Mouse (Mus musculus) liver, postnatal 0 days (tissue): ENCODE results near the gene Pmm1. TPM values are rescaled to one million over a fixed set of nuclear protein-coding genes. Genes with fewer than 3 reads are reported as not detected.
A peak's percentile ranks its signal among the peaks of the same experiment; 100 is the strongest.

Experiments
- ATAC-seq: fragments of 200-750 bp; cut with Nextera tagmentation; 2 replicates; pipeline ENCODE4 v1.8.0; 2017; ENCODE audit warnings: mild to moderate bottlenecking, moderate library complexity
- DNase-seq: peaks from one replicate; pipeline ENCODE4 v3.0.0-alpha.2; 2016
- H3K27ac ChIP-seq: fragments of 300-500 bp; sonication (generic); 2 replicates; pipeline ENCODE4 v1.5.1; 2014; ENCODE audit warnings: antibody characterized with exemption, moderate library complexity, mild to moderate bottlenecking, low read depth
- H3K27me3 ChIP-seq: fragments of 300-500 bp; sonication (generic); 2 replicates; pipeline ENCODE4 v1.6.1; 2014; ENCODE audit warnings: low read length, control low read depth, mixed read lengths; ENCODE audit not compliant: insufficient read depth
- H3K36me3 ChIP-seq: fragments of 300-500 bp; sonication (generic); replicated peaks from 2 replicates; pipeline ENCODE4 v1.6.1; 2014; ENCODE audit warnings: mild to moderate bottlenecking, control low read depth, low read length, moderate library complexity, mixed read lengths; ENCODE audit not compliant: insufficient read depth
- H3K4me1 ChIP-seq: fragments of 300-500 bp; sonication (generic); 2 replicates; pipeline ENCODE4 v1.6.1; 2014; ENCODE audit warnings: antibody characterized with exemption, mild to moderate bottlenecking, control low read depth; ENCODE audit not compliant: insufficient read depth
- H3K4me2 ChIP-seq: fragments of 300-500 bp; sonication (generic); 2 replicates; pipeline ENCODE4 v1.6.1; 2014; ENCODE audit warnings: low read depth, mild to moderate bottlenecking, low read length, moderate library complexity, mixed read lengths
- H3K4me3 ChIP-seq: fragments of 300-500 bp; sonication (generic); 2 replicates; pipeline ENCODE4 v1.5.1; 2014; ENCODE audit warnings: low read depth, low read length
- H3K9ac ChIP-seq: fragments of 300-500 bp; sonication (generic); replicated peaks from 2 replicates; pipeline ENCODE4 v1.6.1; 2014; ENCODE audit warnings: mild to moderate bottlenecking, moderate library complexity
- H3K9me3 ChIP-seq: fragments of 300-500 bp; sonication (generic); 2 replicates; pipeline ENCODE4 v1.6.1; 2016; ENCODE audit warnings: mild to moderate bottlenecking, control low read depth, low read length, mixed read lengths
- CTCF ChIP-seq: sonication (generic); IDR thresholded peaks from 2 replicates; pipeline ENCODE4 v1.5.1; 2016; ENCODE audit warnings: antibody characterized with exemption, low read depth
- EP300 ChIP-seq: IDR thresholded peaks from 2 replicates; pipeline ENCODE4 v1.6.1; 2016; ENCODE audit warnings: antibody characterized with exemption, low read depth, mild to moderate bottlenecking
- WGBS: fragments of 180-500 bp; shearing (Covaris S2); extraction: QIAGEN DNeasy Blood & Tissue Kit; methylation state at CpG from one replicate; pipeline ENCODE4 v1.1.7; 2014; ENCODE audit not compliant: insufficient replicate concordance; 5-methylcytosine and 5-hydroxymethylcytosine counted together
- polyA plus RNA-seq: library from polyadenylated mRNA; unstranded; fragments of >200 nt; fragmentation: Nextera tagmentation; extraction: Ambion mirVana; gene quantifications from 2 replicates; pipeline ENCODE4 v1.2.1, GENCODE M21; 2015

The Pmm1 gene
- polyA plus RNA-seq, 1 experiment from 2014 or later, result 10.1 TPM

DNA sequence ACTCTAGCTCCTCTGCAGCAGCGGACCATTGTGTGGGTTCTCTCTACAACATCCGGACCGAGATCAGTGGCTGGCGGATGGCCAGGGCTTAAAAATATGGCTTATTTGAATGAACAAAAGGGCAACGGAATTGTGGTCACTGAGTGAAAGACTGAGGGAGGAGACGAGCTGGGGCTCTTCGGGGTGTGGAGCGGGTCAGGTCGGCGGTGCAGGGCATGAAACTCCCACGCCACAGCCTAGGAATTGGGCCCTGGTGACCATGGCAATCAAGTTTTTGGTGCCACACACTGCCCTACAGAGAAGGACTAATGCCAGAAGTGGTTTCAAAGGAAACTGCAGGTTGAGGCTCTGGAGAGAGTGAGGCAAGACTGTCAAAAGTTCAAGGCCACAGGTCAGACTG, 32.5 kb downstream of the Pmm1 start:
- no peak for ATAC-seq
- peak; percentile 47 for DNase-seq
- H3K27ac ChIP-seq, result peak overlapping the region; percentile 72
- 31% methylated on average over 11 of the region's 11 CpGs for WGBS
- 0 out of 2 replicates have a peak overlapping the region, but pooled peaks have one; percentile 34 for H3K9ac ChIP-seq
- H3K4me1 ChIP-seq, result peaks cover 35% of the 10 kb centered on the region
- no peak overlapping the region for H3K4me3 ChIP-seq
- H3K9me3 ChIP-seq, result no peaks in the 10 kb centered on the region
- H3K4me2 ChIP-seq, result peak overlapping the region; percentile 36
- no peaks in the 10 kb centered on the region for H3K27me3 ChIP-seq
- TF ChIP-seq EP300, result no peak
- no peak for TF ChIP-seq CTCF
- H3K36me3 ChIP-seq, result no peaks in the 10 kb centered on the region

DNA sequence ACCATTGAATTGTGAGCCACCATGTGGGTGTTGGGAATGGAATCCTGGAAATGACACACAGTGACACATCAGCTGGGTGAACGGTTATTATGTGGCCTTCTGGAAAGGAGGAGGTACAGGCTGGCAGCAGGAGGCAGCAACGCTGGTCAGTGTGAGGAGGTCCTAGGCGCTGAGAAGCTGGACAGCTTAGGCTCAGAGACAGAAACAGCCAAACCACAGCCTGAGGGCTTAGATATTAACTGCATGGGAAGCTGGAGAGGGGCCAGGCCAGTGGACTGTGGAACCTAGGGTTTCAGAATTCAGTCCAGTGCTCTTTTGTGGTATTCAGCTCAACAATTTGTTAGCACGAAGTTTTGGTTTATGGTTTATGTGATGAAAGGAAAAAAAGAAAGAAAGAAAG, 33.0 kb downstream of the Pmm1 start:
- Histone ChIP-seq H3K9me3 (no peaks in the 10 kb centered on the region), H3K4me1 (peaks cover 33% of the 10 kb centered on the region), H3K4me3 (no peak overlapping the region), H3K27me3 (no peaks in the 10 kb centered on the region), H3K9ac (no peak overlapping the region), H3K27ac (peak overlapping the region; percentile 72), H3K4me2 (peak overlapping the region; percentile 36; the same call in 1 of the 2 replicates), H3K36me3 (no peaks in the 10 kb centered on the region)
- peak; percentile 30 for ATAC-seq
- WGBS, result 30% methylated on average over 4 of the region's 4 CpGs
- peak; percentile 68 for DNase-seq
- TF ChIP-seq CTCF (0 out of 2 replicates have a peak, but pooled peaks have one; percentile 10), EP300 (no peak)

DNA sequence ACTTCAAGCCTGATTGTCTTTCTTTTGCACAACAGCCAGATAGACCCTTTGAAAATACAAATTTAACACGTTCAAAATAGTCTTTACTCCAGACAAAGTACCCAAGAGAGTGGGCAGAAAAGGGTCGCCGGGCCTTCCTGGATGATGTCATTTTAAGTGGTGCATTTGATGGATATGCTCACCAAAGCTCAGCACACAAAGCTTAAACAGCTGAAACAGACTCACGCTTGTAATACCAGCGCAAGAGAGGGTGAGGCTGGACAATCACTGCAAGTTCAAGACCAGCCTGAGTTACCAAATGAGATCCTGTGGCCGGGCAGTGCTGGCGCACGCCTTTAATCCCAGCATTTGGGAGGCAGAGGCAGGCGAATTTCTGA, 34.3 kb downstream of the Pmm1 start:
- peaks cover 33% of the 10 kb centered on the region for H3K4me1 ChIP-seq
- peaks cover 4% of the 10 kb centered on the region; the same call in 1 of the 2 replicates for H3K36me3 ChIP-seq
- DNase-seq (no peak), ATAC-seq (no peak)
- no peak overlapping the region for H3K27ac ChIP-seq
- no peak overlapping the region for H3K9ac ChIP-seq
- no peak for TF ChIP-seq CTCF
- TF ChIP-seq EP300, result no peak
- peak overlapping the region; percentile 99; the same call in 1 of the 2 replicates for H3K4me2 ChIP-seq
- WGBS, result 38% methylated on average over 9 of the region's 9 CpGs
- no peaks in the 10 kb centered on the region for H3K9me3 ChIP-seq
- H3K27me3 ChIP-seq, result no peaks in the 10 kb centered on the region
- no peak overlapping the region for H3K4me3 ChIP-seq

DNA sequence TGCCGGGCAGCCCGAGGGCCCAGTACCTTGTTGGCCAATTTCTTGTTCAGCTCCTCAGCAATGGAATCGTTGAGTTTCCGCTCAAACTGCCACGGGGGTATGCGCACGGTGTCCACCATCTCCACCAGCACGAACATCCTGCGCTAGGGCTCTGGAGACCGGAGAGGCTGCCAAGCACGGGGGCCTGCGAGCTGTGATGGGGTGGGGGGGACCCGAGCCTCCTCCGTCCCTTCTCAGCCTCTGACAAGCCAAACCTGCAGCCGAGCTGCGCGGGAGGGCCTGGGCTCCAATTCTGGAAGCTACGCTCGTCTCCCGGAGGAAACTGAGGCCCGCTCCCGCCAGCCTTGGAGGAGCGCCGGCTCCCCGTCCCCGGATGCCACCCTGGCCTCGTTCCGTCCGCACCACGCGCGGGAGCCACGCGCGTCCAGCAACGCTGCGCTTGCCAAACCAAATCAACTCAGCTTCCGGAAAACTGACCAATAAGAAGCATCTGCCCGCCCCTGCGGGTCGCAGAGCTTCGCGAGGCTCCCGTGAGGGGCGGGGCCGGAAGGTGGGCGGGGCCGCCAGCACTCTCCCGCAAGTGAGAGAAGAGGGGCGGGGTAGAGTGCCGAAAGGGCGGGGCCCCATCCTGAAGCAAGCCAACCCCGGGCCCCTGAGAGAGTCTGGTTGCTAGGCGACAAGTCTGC, 34.8 kb downstream of the Pmm1 start, which contains the start of gene Polr3h:
Polr3h (minus strand) TSS at position 481 of the 686 bp plus-strand sequence.
- Histone ChIP-seq H3K4me3 (peak within 1 kb of the TSS; percentile 62), H3K9ac (peak within 1 kb of the TSS; percentile 70), H3K36me3 (peaks cover 4% of the 10 kb centered on the region; the same call in 1 of the 2 replicates), H3K4me2 (peak within 1 kb of the TSS; percentile 99), H3K9me3 (no peaks in the 10 kb centered on the region), H3K27ac (peak within 1 kb of the TSS; percentile 49), H3K4me1 (peaks cover 33% of the 10 kb centered on the region), H3K27me3 (no peaks in the 10 kb centered on the region)
- ATAC-seq (peak; percentile 92), DNase-seq (peak; percentile 98)
- under 1% methylated on average over 54 of the region's 54 CpGs for WGBS
- TF ChIP-seq CTCF (no peak), EP300 (peak; percentile 20; the same call in 1 of the 2 replicates)

DNA sequence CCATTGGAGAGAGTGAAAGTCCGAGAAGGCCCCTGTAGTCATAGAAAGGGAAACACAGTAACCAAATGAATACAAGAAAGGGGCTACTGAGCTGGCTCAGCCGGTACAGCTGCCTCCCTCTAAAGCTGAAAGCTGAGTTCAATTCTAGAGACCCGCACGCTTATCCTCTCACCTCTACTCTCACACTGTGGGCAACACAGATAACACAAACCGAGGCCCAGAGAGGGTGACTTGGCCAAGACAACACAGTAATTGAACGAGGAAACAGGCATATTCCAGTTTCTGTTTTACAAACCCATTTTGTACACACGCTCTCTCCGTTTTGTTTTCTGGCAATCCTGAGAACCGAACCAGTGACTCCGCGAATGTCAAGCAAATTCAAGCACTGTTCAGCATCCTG, 35.8 kb downstream of the Pmm1 start:
- ATAC-seq (no peak), DNase-seq (no peak)
- H3K4me2 ChIP-seq, result peak overlapping the region; percentile 99
- WGBS, result 66% methylated on average over 11 of the region's 11 CpGs
- H3K9me3 ChIP-seq, result no peaks in the 10 kb centered on the region
- H3K4me3 ChIP-seq, result peak overlapping the region; percentile 62
- peak overlapping the region; percentile 70; the same call in 1 of the 2 replicates for H3K9ac ChIP-seq
- H3K4me1 ChIP-seq, result peaks cover 33% of the 10 kb centered on the region
- peaks cover 4% of the 10 kb centered on the region; the same call in 1 of the 2 replicates for H3K36me3 ChIP-seq
- H3K27ac ChIP-seq, result no peak overlapping the region; the same call in 1 of the 2 replicates
- H3K27me3 ChIP-seq, result no peaks in the 10 kb centered on the region
- no peak for TF ChIP-seq CTCF
- no peak for TF ChIP-seq EP300

DNA sequence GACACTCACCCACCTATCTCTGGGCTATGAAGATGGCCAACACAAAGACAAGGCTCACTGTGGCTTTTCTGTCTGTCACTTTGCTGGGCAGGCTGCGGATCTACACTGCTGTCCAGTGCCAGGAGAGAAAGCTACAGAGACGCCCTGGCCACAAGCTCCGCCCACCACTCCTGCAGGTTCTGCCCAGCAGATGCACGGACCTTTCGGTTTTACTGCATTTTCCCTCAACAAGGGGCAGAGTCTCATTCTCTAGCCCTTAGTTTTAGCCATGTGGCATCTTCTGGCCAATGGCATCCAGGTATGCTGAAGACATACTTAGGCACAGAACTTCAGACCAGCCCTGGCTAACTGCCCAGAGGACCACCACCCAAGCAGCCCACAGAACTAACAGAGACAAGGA, 39.5 kb downstream of the Pmm1 start:
- DNase-seq, result no peak
- ATAC-seq, result no peak
- 74% methylated on average over 5 of the region's 5 CpGs for WGBS
- H3K9me3 ChIP-seq, result no peaks in the 10 kb centered on the region
- no peak overlapping the region for H3K4me2 ChIP-seq
- peaks cover 17% of the 10 kb centered on the region for H3K4me1 ChIP-seq
- TF ChIP-seq CTCF (no peak), EP300 (no peak)
- peaks cover 15% of the 10 kb centered on the region for H3K36me3 ChIP-seq
- H3K4me3 ChIP-seq, result no peak overlapping the region
- no peak overlapping the region for H3K27ac ChIP-seq
- no peaks in the 10 kb centered on the region for H3K27me3 ChIP-seq
- H3K9ac ChIP-seq, result no peak overlapping the region
